Mouse (Mus musculus) gastrocnemius, postnatal 4 days (tissue): ENCODE measurements around the gene Ccdc71. TPM values are rescaled to one million over a fixed set of nuclear protein-coding genes. Genes with fewer than 3 reads are reported as not detected.

ENCODE experiments used
- DNase-seq, 2 experiments: peaks; one replicate each; pipeline ENCODE4 v3.0.0; 2021 to 2022; ENCODE audit warnings: low spot score in 2 of 2, mixed read lengths in 2 of 2
- long read RNA-seq, 2 experiments: library from polyadenylated mRNA; stranded (forward); transcript quantifications; one replicate each; pipeline ENCODE4 v2.0.0; 2021
- total RNA-seq, 2 experiments: library from RNA; stranded (reverse); gene quantifications; 2 replicates each; pipeline ENCODE4 v1.2.3; 2021

Ccdc71 gene
- 10 to 100 TPM; 27.0 to 31.3 TPM for total RNA-seq
- long read RNA-seq, experiment 1, partial matches to known transcripts, result 0 of 4 reads
- long read RNA-seq, experiment 1, other reads (novel, unspliced or antisense), result 2 of 4 reads
- long read RNA-seq, experiment 2, transcript Ccdc71-201 (2 exons, 3,092 nt), result major isoform, 7 of 10 reads
- long read RNA-seq, experiment 2, partial matches to known transcripts, result 0 of 10 reads
- long read RNA-seq, experiment 2, other reads (novel, unspliced or antisense), result 3 of 10 reads

- peak; percentile 77 to 83 for DNase-seq
Observed at GRCm38 (mm10) chr9:108460319-108461178, at the start of gene Ccdc71. Gene Ccdc71, plus strand, starts transcription at chr9:108460527.

GRCm38 (mm10) chr9:108411381-108411942 lies 48.9 kb upstream of the Ccdc71 start:
- no peak for DNase-seq

GRCm38 (mm10) chr9:108412221-108412620 lies 48.1 kb upstream of the Ccdc71 start:
- DNase-seq, result no peak

- no peak for DNase-seq
Observed at GRCm38 (mm10) chr9:108428384-108428783, 31.9 kb upstream of the Ccdc71 start, which contains the start of gene Ccdc36. Gene Ccdc36, minus strand, starts transcription at chr9:108428484.

- no peak for DNase-seq
Observed at GRCm38 (mm10) chr9:108431431-108432067, 28.8 kb upstream of the Ccdc71 start.

GRCm38 (mm10) chr9:108436182-108436581 lies 24.1 kb upstream of the Ccdc71 start, which contains the start of gene BC048562:
Gene BC048562, plus strand, starts transcription at chr9:108436482.
- no peak for DNase-seq

GRCm38 (mm10) chr9:108439176-108439575 lies 21.2 kb upstream of the Ccdc71 start:
- DNase-seq, result no peak

GRCm38 (mm10) chr9:108440485-108440884 lies 19.8 kb upstream of the Ccdc71 start:
- DNase-seq, result no peak

GRCm38 (mm10) chr9:108441236-108441919 lies 18.9 kb upstream of the Ccdc71 start:
- DNase-seq, result no peak

GRCm38 (mm10) chr9:108445125-108445524 lies 15.2 kb upstream of the Ccdc71 start:
- no peak for DNase-seq

- DNase-seq, result no peak
Observed at GRCm38 (mm10) chr9:108449860-108450259, 10.5 kb upstream of the Ccdc71 start.

GRCm38 (mm10) chr9:108450292-108451169 lies 9.8 kb upstream of the Ccdc71 start:
- DNase-seq, result no peak

- DNase-seq, result no peak
Observed at GRCm38 (mm10) chr9:108451170-108451493, 9.2 kb upstream of the Ccdc71 start.

- DNase-seq, result no peak
Observed at GRCm38 (mm10) chr9:108451519-108452160, 8.7 kb upstream of the Ccdc71 start.

- peak; percentile 87 to 92 for DNase-seq
Observed at GRCm38 (mm10) chr9:108452291-108452906, 7.9 kb upstream of the Ccdc71 start.

GRCm38 (mm10) chr9:108452911-108453310 lies 7.4 kb upstream of the Ccdc71 start:
- DNase-seq, result no peak

- DNase-seq, result no peak
Observed at GRCm38 (mm10) chr9:108453458-108453857, 6.9 kb upstream of the Ccdc71 start.

GRCm38 (mm10) chr9:108454429-108454828 lies 5.9 kb upstream of the Ccdc71 start:
- DNase-seq, result no peak
